Mouse (Mus musculus) bone marrow, adult 2 months (tissue): ENCODE data around the gene Hook1.

Experiments
- CTCF ChIP-seq: fragments of 200-500 bp; IDR thresholded peaks from 2 replicates; pipeline ENCODE4 v1.5.1; 2011; ENCODE audit warnings: low read length, control low read depth; ENCODE audit not compliant: control insufficient read depth, insufficient read depth
- POLR2A ChIP-seq: fragments of 200-500 bp; IDR thresholded peaks from 2 replicates; pipeline ENCODE4 v1.6.1; 2011; ENCODE audit warnings: low read depth, mild to moderate bottlenecking, control low read depth, low read length, borderline replicate concordance; ENCODE audit not compliant: control insufficient read depth

- TF ChIP-seq POLR2A (no peak), CTCF (no peak)
Observed at GRCm38 (mm10) chr4:95953328-95953727, 13.7 kb upstream of the Hook1 start.
